Mouse (Mus musculus) neural tube, embryonic 12.5 days (tissue): ENCODE data around the gene 5830473C10Rik. TPM values are rescaled to one million over a fixed set of nuclear protein-coding genes. Genes with fewer than 3 reads are reported as not detected.

Experiments used
- ATAC-seq: fragments of 200-750 bp; cut with Nextera tagmentation; 2 replicates; pipeline ENCODE4 v1.8.0; 2017; ENCODE audit warnings: low read depth, mild to moderate bottlenecking, moderate TSS enrichment, moderate library complexity; ENCODE audit not compliant: low FRiP score
- H3K27ac ChIP-seq: fragments of 300-500 bp; sonication (generic); 2 replicates; pipeline ENCODE4 v1.5.1; 2016
- H3K27me3 ChIP-seq: fragments of 300-500 bp; sonication (generic); replicated peaks from 2 replicates; pipeline ENCODE4 v1.6.1; 2016; ENCODE audit warnings: mild to moderate bottlenecking
- H3K36me3 ChIP-seq: fragments of 300-500 bp; sonication (generic); 2 replicates; pipeline ENCODE4 v1.6.1; 2016; ENCODE audit warnings: mild to moderate bottlenecking
- H3K4me1 ChIP-seq: fragments of 300-500 bp; sonication (generic); 2 replicates; pipeline ENCODE4 v1.6.1; 2016
- H3K4me2 ChIP-seq: fragments of 300-500 bp; sonication (generic); replicated peaks from 2 replicates; pipeline ENCODE4 v1.6.1; 2016; ENCODE audit warnings: mild to moderate bottlenecking
- H3K4me3 ChIP-seq: fragments of 300-500 bp; sonication (generic); 2 replicates; pipeline ENCODE4 v1.5.1; 2016
- H3K9ac ChIP-seq: fragments of 300-500 bp; sonication (generic); 2 replicates; pipeline ENCODE4 v1.6.1; 2016; ENCODE audit warnings: mild to moderate bottlenecking
- H3K9me3 ChIP-seq: fragments of 300-500 bp; sonication (generic); 2 replicates; pipeline ENCODE4 v1.6.1; 2016; ENCODE audit warnings: mild to moderate bottlenecking
- WGBS: fragments of 180-500 bp; shearing (Covaris S2); methylation state at CpG from one replicate; pipeline ENCODE4 v1.1.7; 2016; 5-methylcytosine and 5-hydroxymethylcytosine counted together
- polyA plus RNA-seq: library from polyadenylated mRNA; unstranded; fragments of >200 nt; fragmentation: Nextera tagmentation; extraction: Ambion mirVana; gene quantifications from 2 replicates; pipeline ENCODE4 v1.2.1, GENCODE M21; 2016

Gene 5830473C10Rik
- polyA plus RNA-seq = not detected in 2 replicates

- Histone ChIP-seq H3K9ac (no peak within 1 kb of the TSS), H3K36me3 (no peaks in the 10 kb centered on the region), H3K9me3 (no peaks in the 10 kb centered on the region), H3K4me2 (no peak within 1 kb of the TSS), H3K27me3 (no peaks in the 10 kb centered on the region), H3K27ac (no peak within 1 kb of the TSS), H3K4me3 (no peak within 1 kb of the TSS), H3K4me1 (no peaks in the 10 kb centered on the region)
- WGBS = 88% methylated on average over 6 of the region's 6 CpGs
- no peak for ATAC-seq
These were observed at the start of gene 5830473C10Rik for GRCm38 (mm10) chr5:90560743-90561142. Gene 5830473C10Rik, plus strand, starts transcription at chr5:90561107.

GRCm38 (mm10) chr5:90512288-90512955 is 48.5 kb upstream of the 5830473C10Rik start:
- H3K27ac ChIP-seq = no peak overlapping the region
- 84% methylated on average over 6 of the region's 6 CpGs for WGBS

GRCm38 (mm10) chr5:90515561-90515960 is 45.3 kb upstream of the 5830473C10Rik start:
- Histone ChIP-seq H3K36me3 (no peaks in the 10 kb centered on the region), H3K4me2 (no peak overlapping the region), H3K27me3 (no peaks in the 10 kb centered on the region), H3K27ac (no peak overlapping the region), H3K4me3 (no peak overlapping the region), H3K4me1 (no peaks in the 10 kb centered on the region), H3K9ac (no peak overlapping the region), H3K9me3 (no peaks in the 10 kb centered on the region)
- 91% methylated on average over 6 of the region's 6 CpGs for WGBS
- ATAC-seq = no peak

More at GRCm38 (mm10) chr5:90512288-90512955, 48.5 kb upstream of the 5830473C10Rik start:
- H3K9ac ChIP-seq = no peak overlapping the region
- H3K4me1 ChIP-seq = no peaks in the 10 kb centered on the region
- no peak for ATAC-seq
- H3K4me3 ChIP-seq = no peak overlapping the region
- no peak overlapping the region for H3K4me2 ChIP-seq
- no peaks in the 10 kb centered on the region for H3K9me3 ChIP-seq
- H3K27me3 ChIP-seq = no peaks in the 10 kb centered on the region
- H3K36me3 ChIP-seq = no peaks in the 10 kb centered on the region

GRCm38 (mm10) chr5:90518356-90519100 is 42.4 kb upstream of the 5830473C10Rik start, which contains the start of gene Afm:
Gene Afm, plus strand, starts transcription at chr5:90518932.
- Histone ChIP-seq H3K9me3 (no peaks in the 10 kb centered on the region), H3K4me2 (no peak within 1 kb of the TSS), H3K4me3 (no peak within 1 kb of the TSS), H3K27me3 (no peaks in the 10 kb centered on the region), H3K36me3 (no peaks in the 10 kb centered on the region), H3K27ac (no peak within 1 kb of the TSS), H3K9ac (no peak within 1 kb of the TSS), H3K4me1 (no peaks in the 10 kb centered on the region)
- no peak for ATAC-seq
- WGBS = 88% methylated on average over 6 of the region's 6 CpGs

- Histone ChIP-seq H3K4me1 (no peaks in the 10 kb centered on the region), H3K27ac (no peak overlapping the region), H3K9me3 (no peaks in the 10 kb centered on the region), H3K9ac (no peak overlapping the region), H3K27me3 (no peaks in the 10 kb centered on the region), H3K36me3 (no peaks in the 10 kb centered on the region), H3K4me2 (no peak overlapping the region), H3K4me3 (no peak overlapping the region)
- ATAC-seq = no peak
- WGBS = 87% methylated on average over 8 of the region's 8 CpGs
These were observed 9.7 kb upstream of the 5830473C10Rik start for GRCm38 (mm10) chr5:90551191-90551590.

- ATAC-seq = no peak
- Histone ChIP-seq H3K27ac (no peak overlapping the region), H3K9ac (no peak overlapping the region), H3K9me3 (no peaks in the 10 kb centered on the region), H3K4me2 (no peak overlapping the region), H3K4me1 (no peaks in the 10 kb centered on the region), H3K27me3 (no peaks in the 10 kb centered on the region), H3K4me3 (no peak overlapping the region), H3K36me3 (no peaks in the 10 kb centered on the region)
- WGBS = 80% methylated on average over 3 of the region's 3 CpGs
These were observed 4.9 kb upstream of the 5830473C10Rik start for GRCm38 (mm10) chr5:90556052-90556451.

- ATAC-seq = no peak
- no peak overlapping the region for H3K27ac ChIP-seq
These were observed 891 bp downstream of the 5830473C10Rik start for GRCm38 (mm10) chr5:90561721-90562275.

GRCm38 (mm10) chr5:90562880-90563279 is 2.0 kb downstream of the 5830473C10Rik start:
- WGBS = 85% methylated on average over 4 of the region's 4 CpGs
- no peak for ATAC-seq

More at GRCm38 (mm10) chr5:90561721-90562275, 891 bp downstream of the 5830473C10Rik start:
- Histone ChIP-seq H3K36me3 (no peaks in the 10 kb centered on the region), H3K9me3 (no peaks in the 10 kb centered on the region), H3K4me2 (no peak overlapping the region), H3K4me1 (no peaks in the 10 kb centered on the region), H3K4me3 (no peak overlapping the region), H3K9ac (no peak overlapping the region), H3K27me3 (no peaks in the 10 kb centered on the region)
- WGBS = 94% methylated on average over 11 of the region's 11 CpGs

GRCm38 (mm10) chr5:90564161-90564560 is 3.3 kb downstream of the 5830473C10Rik start:
- no peak overlapping the region for H3K4me3 ChIP-seq
- H3K36me3 ChIP-seq = no peaks in the 10 kb centered on the region
- no peak overlapping the region for H3K9ac ChIP-seq
- no peak overlapping the region for H3K4me2 ChIP-seq
- WGBS = 90% methylated on average over 4 of the region's 4 CpGs
- H3K27ac ChIP-seq = no peak overlapping the region
- no peaks in the 10 kb centered on the region for H3K4me1 ChIP-seq
- no peaks in the 10 kb centered on the region for H3K9me3 ChIP-seq
- H3K27me3 ChIP-seq = no peaks in the 10 kb centered on the region
- ATAC-seq = no peak

More at GRCm38 (mm10) chr5:90562880-90563279, 2.0 kb downstream of the 5830473C10Rik start:
- Histone ChIP-seq H3K4me3 (no peak overlapping the region), H3K27me3 (no peaks in the 10 kb centered on the region), H3K27ac (no peak overlapping the region), H3K4me1 (no peaks in the 10 kb centered on the region), H3K36me3 (no peaks in the 10 kb centered on the region), H3K4me2 (no peak overlapping the region), H3K9ac (no peak overlapping the region), H3K9me3 (no peaks in the 10 kb centered on the region)

- no peak overlapping the region for H3K4me2 ChIP-seq
- no peak overlapping the region for H3K4me3 ChIP-seq
- no peaks in the 10 kb centered on the region for H3K27me3 ChIP-seq
- H3K9ac ChIP-seq = no peak overlapping the region
- no peaks in the 10 kb centered on the region for H3K36me3 ChIP-seq
- no peaks in the 10 kb centered on the region for H3K4me1 ChIP-seq
- no peak overlapping the region for H3K27ac ChIP-seq
- ATAC-seq = no peak
- 87% methylated on average over 6 of the region's 6 CpGs for WGBS
- no peaks in the 10 kb centered on the region for H3K9me3 ChIP-seq
These were observed 4.3 kb downstream of the 5830473C10Rik start for GRCm38 (mm10) chr5:90565205-90565604.

- Histone ChIP-seq H3K9ac (no peak overlapping the region), H3K9me3 (no peaks in the 10 kb centered on the region), H3K4me2 (no peak overlapping the region), H3K4me3 (no peak overlapping the region), H3K27ac (no peak overlapping the region), H3K36me3 (no peaks in the 10 kb centered on the region), H3K27me3 (no peaks in the 10 kb centered on the region), H3K4me1 (no peaks in the 10 kb centered on the region)
- no peak for ATAC-seq
- WGBS = 80% methylated on average over 5 of the region's 5 CpGs
These were observed 6.9 kb downstream of the 5830473C10Rik start for GRCm38 (mm10) chr5:90567788-90568187.

- ATAC-seq = no peak
These were observed 7.4 kb downstream of the 5830473C10Rik start for GRCm38 (mm10) chr5:90568338-90568737.

More at GRCm38 (mm10) chr5:90568338-90568737, 7.4 kb downstream of the 5830473C10Rik start:
- Histone ChIP-seq H3K9me3 (no peaks in the 10 kb centered on the region), H3K4me1 (no peaks in the 10 kb centered on the region), H3K27me3 (no peaks in the 10 kb centered on the region), H3K9ac (no peak overlapping the region), H3K4me3 (no peak overlapping the region), H3K36me3 (no peaks in the 10 kb centered on the region), H3K27ac (no peak overlapping the region), H3K4me2 (no peak overlapping the region)
